Mouse (Mus musculus): ENCODE data around the gene Scmh1. TPM values are rescaled to one million over a fixed set of nuclear protein-coding genes. Genes with fewer than 3 reads are reported as not detected.

Scmh1 gene
- total and polyA plus RNA-seq, 2 experiments from 2014 or later, result 26.8 to 51.5 TPM

- no peaks in the 10 kb centered on the region for H3K27me3 ChIP-seq (ENCODE audit: control insufficient read depth, insufficient read depth, low read length)
- WGBS, result 69% methylated on average over 4 of the region's 4 CpGs
- 0 out of 2 replicates have a peak, but pooled peaks have one; percentile 30 for ATAC-seq (ENCODE audit: insufficient read depth, low read depth)
These were observed 112.3 kb downstream of the Scmh1 start for GRCm38 (mm10) chr4:120517335-120517734.

GRCm38 (mm10) chr4:120521761-120522160 is 116.7 kb downstream of the Scmh1 start:
- TF ChIP-seq EP300 (IDR thresholded peaks at IDR 0.05; ENCODE audit: low read depth) (no peak), CTCF (IDR thresholded peaks at IDR 0.05; ENCODE audit: low read depth) (no peak)

More at GRCm38 (mm10) chr4:120517335-120517734, 112.3 kb downstream of the Scmh1 start:
- Histone ChIP-seq H3K4me2 (ENCODE audit: low read depth, low read length) (no peak overlapping the region), H3K4me1 (ENCODE audit: control insufficient read depth, insufficient read depth) (no peaks in the 10 kb centered on the region), H3K27ac (ENCODE audit: low read depth) (no peak overlapping the region), H3K4me3 (ENCODE audit: low read depth, low read length) (no peak overlapping the region), H3K36me3 (replicated peaks; ENCODE audit: control insufficient read depth, insufficient read depth, low read length) (peaks cover 62% of the 10 kb centered on the region), H3K9ac (replicated peaks; ENCODE audit: low read depth, low read length) (no peak overlapping the region), H3K9me3 (replicated peaks; ENCODE audit: control insufficient read depth, low read length) (no peaks in the 10 kb centered on the region)
- DNase-seq (ENCODE audit: low spot score), result peak; percentile 6
- TF ChIP-seq CTCF (IDR thresholded peaks at IDR 0.05; ENCODE audit: low read depth), result no peak
- TF ChIP-seq EP300 (IDR thresholded peaks at IDR 0.05; ENCODE audit: low read depth), result no peak

GRCm38 (mm10) chr4:120522351-120522750 is 117.3 kb downstream of the Scmh1 start:
- Histone ChIP-seq H3K27ac (ENCODE audit: low read depth) (no peak overlapping the region), H3K9me3 (replicated peaks; ENCODE audit: control insufficient read depth, low read length) (no peaks in the 10 kb centered on the region), H3K27me3 (ENCODE audit: control insufficient read depth, insufficient read depth, low read length) (no peaks in the 10 kb centered on the region), H3K9ac (replicated peaks; ENCODE audit: low read depth, low read length) (no peak overlapping the region), H3K36me3 (replicated peaks; ENCODE audit: control insufficient read depth, insufficient read depth, low read length) (peaks cover 79% of the 10 kb centered on the region), H3K4me3 (ENCODE audit: low read depth, low read length) (no peak overlapping the region), H3K4me2 (ENCODE audit: low read depth, low read length) (no peak overlapping the region), H3K4me1 (ENCODE audit: control insufficient read depth, insufficient read depth) (no peaks in the 10 kb centered on the region)
- DNase-seq (ENCODE audit: low spot score) (no peak), ATAC-seq (ENCODE audit: insufficient read depth, low read depth) (no peak)
- TF ChIP-seq EP300 (IDR thresholded peaks at IDR 0.05; ENCODE audit: low read depth) (no peak), CTCF (IDR thresholded peaks at IDR 0.05; ENCODE audit: low read depth) (no peak)
- WGBS, result 69% methylated on average over 4 of the region's 4 CpGs

More at GRCm38 (mm10) chr4:120521761-120522160, 116.7 kb downstream of the Scmh1 start:
- DNase-seq (ENCODE audit: low spot score) (no peak), ATAC-seq (ENCODE audit: insufficient read depth, low read depth) (no peak)
- H3K4me1 ChIP-seq (ENCODE audit: control insufficient read depth, insufficient read depth), result no peaks in the 10 kb centered on the region
- H3K27ac ChIP-seq (ENCODE audit: low read depth), result no peak overlapping the region
- no peaks in the 10 kb centered on the region for H3K27me3 ChIP-seq (ENCODE audit: control insufficient read depth, insufficient read depth, low read length)
- peaks cover 82% of the 10 kb centered on the region for H3K36me3 ChIP-seq (replicated peaks; ENCODE audit: control insufficient read depth, insufficient read depth, low read length)
- H3K9me3 ChIP-seq (replicated peaks; ENCODE audit: control insufficient read depth, low read length), result no peaks in the 10 kb centered on the region
- no peak overlapping the region for H3K4me2 ChIP-seq (ENCODE audit: low read depth, low read length)
- no peak overlapping the region for H3K9ac ChIP-seq (replicated peaks; ENCODE audit: low read depth, low read length)
- 76% methylated on average over 5 of the region's 5 CpGs for WGBS
- no peak overlapping the region for H3K4me3 ChIP-seq (ENCODE audit: low read depth, low read length)

- ATAC-seq (ENCODE audit: insufficient read depth, low read depth), result no peak
- peaks cover 79% of the 10 kb centered on the region for H3K36me3 ChIP-seq (replicated peaks; ENCODE audit: control insufficient read depth, insufficient read depth, low read length)
These were observed 118.0 kb downstream of the Scmh1 start for GRCm38 (mm10) chr4:120523092-120523491.

GRCm38 (mm10) chr4:120528171-120528570 is 123.1 kb downstream of the Scmh1 start:
- H3K27me3 ChIP-seq (ENCODE audit: control insufficient read depth, insufficient read depth, low read length), result no peaks in the 10 kb centered on the region
- peaks cover 84% of the 10 kb centered on the region for H3K36me3 ChIP-seq (replicated peaks; ENCODE audit: control insufficient read depth, insufficient read depth, low read length)
- no peaks in the 10 kb centered on the region for H3K9me3 ChIP-seq (replicated peaks; ENCODE audit: control insufficient read depth, low read length)
- TF ChIP-seq EP300 (IDR thresholded peaks at IDR 0.05; ENCODE audit: low read depth), result no peak
- no peak for TF ChIP-seq CTCF (IDR thresholded peaks at IDR 0.05; ENCODE audit: low read depth)
- no peak overlapping the region for H3K9ac ChIP-seq (replicated peaks; ENCODE audit: low read depth, low read length)
- ATAC-seq (ENCODE audit: insufficient read depth, low read depth), result 0 out of 2 replicates have a peak, but pooled peaks have one; percentile 20
- no peak overlapping the region for H3K27ac ChIP-seq (ENCODE audit: low read depth)
- 82% methylated on average over 9 of the region's 9 CpGs for WGBS
- no peaks in the 10 kb centered on the region for H3K4me1 ChIP-seq (ENCODE audit: control insufficient read depth, insufficient read depth)
- no peak overlapping the region for H3K4me2 ChIP-seq (ENCODE audit: low read depth, low read length)
- no peak for DNase-seq (ENCODE audit: low spot score)
- H3K4me3 ChIP-seq (ENCODE audit: low read depth, low read length), result no peak overlapping the region

More at GRCm38 (mm10) chr4:120523092-120523491, 118.0 kb downstream of the Scmh1 start:
- H3K4me1 ChIP-seq (ENCODE audit: control insufficient read depth, insufficient read depth), result no peaks in the 10 kb centered on the region
- no peak overlapping the region for H3K27ac ChIP-seq (ENCODE audit: low read depth)
- no peaks in the 10 kb centered on the region for H3K9me3 ChIP-seq (replicated peaks; ENCODE audit: control insufficient read depth, low read length)
- no peak overlapping the region for H3K9ac ChIP-seq (replicated peaks; ENCODE audit: low read depth, low read length)
- 85% methylated on average over 3 of the region's 3 CpGs for WGBS
- no peak for DNase-seq (ENCODE audit: low spot score)
- no peak overlapping the region for H3K4me3 ChIP-seq (ENCODE audit: low read depth, low read length)
- no peak overlapping the region for H3K4me2 ChIP-seq (ENCODE audit: low read depth, low read length)
- H3K27me3 ChIP-seq (ENCODE audit: control insufficient read depth, insufficient read depth, low read length), result no peaks in the 10 kb centered on the region
- TF ChIP-seq EP300 (IDR thresholded peaks at IDR 0.05; ENCODE audit: low read depth) (no peak), CTCF (IDR thresholded peaks at IDR 0.05; ENCODE audit: low read depth) (no peak)

- Histone ChIP-seq H3K4me2 (ENCODE audit: low read depth, low read length) (no peak within 1 kb of the TSS), H3K4me1 (ENCODE audit: control insufficient read depth, insufficient read depth) (no peaks in the 10 kb centered on the region), H3K27me3 (ENCODE audit: control insufficient read depth, insufficient read depth, low read length) (no peaks in the 10 kb centered on the region), H3K4me3 (ENCODE audit: low read depth, low read length) (no peak within 1 kb of the TSS), H3K36me3 (replicated peaks; ENCODE audit: control insufficient read depth, insufficient read depth, low read length) (peaks cover 55% of the 10 kb centered on the region), H3K27ac (ENCODE audit: low read depth) (no peak within 1 kb of the TSS), H3K9ac (replicated peaks; ENCODE audit: low read depth, low read length) (no peak within 1 kb of the TSS), H3K9me3 (replicated peaks; ENCODE audit: control insufficient read depth, low read length) (no peaks in the 10 kb centered on the region)
- ATAC-seq (ENCODE audit: insufficient read depth, low read depth), result no peak
- TF ChIP-seq CTCF (IDR thresholded peaks at IDR 0.05; ENCODE audit: low read depth) (no peak), EP300 (IDR thresholded peaks at IDR 0.05; ENCODE audit: low read depth) (no peak)
- WGBS, result 85% methylated on average over 6 of the region's 6 CpGs
- DNase-seq (ENCODE audit: low spot score), result no peak
These were observed 126.9 kb downstream of the Scmh1 start, which contains the start of gene Slfnl1 for GRCm38 (mm10) chr4:120531986-120532385. Slfnl1 (plus strand) TSS chr4:120532231.
